Mouse (Mus musculus) ES-Bruce4 (cell line): ENCODE results near the gene Tmem131l. TPM values are rescaled to one million over a fixed set of nuclear protein-coding genes. Genes with fewer than 3 reads are reported as not detected.

ENCODE experiments used
- H3K27ac ChIP-seq: 2 replicates; pipeline ENCODE4 v1.5.1; 2012; ENCODE audit warnings: low read length, inconsistent platforms; ENCODE audit not compliant: insufficient read depth
- H3K27me3 ChIP-seq: 2 replicates; pipeline ENCODE4 v1.6.1; 2012; ENCODE audit warnings: mild to moderate bottlenecking, low read length, inconsistent platforms; ENCODE audit not compliant: control insufficient read depth, poor library complexity, insufficient read depth, severe bottlenecking
- H3K36me3 ChIP-seq: 2 replicates; pipeline ENCODE4 v1.6.1; 2012; ENCODE audit warnings: inconsistent platforms, mild to moderate bottlenecking, low read length, moderate library complexity; ENCODE audit not compliant: control insufficient read depth, poor library complexity, insufficient read depth, severe bottlenecking
- H3K4me1 ChIP-seq: one replicate; pipeline ENCODE4 v1.8.1; 2011; ENCODE audit warnings: low read length; ENCODE audit not compliant: control insufficient read depth, insufficient read depth
- H3K4me3 ChIP-seq: 2 replicates; pipeline ENCODE4 v1.5.1; 2011; ENCODE audit warnings: low read depth, mild to moderate bottlenecking, low read length
- H3K9ac ChIP-seq: 2 replicates; pipeline ENCODE4 v1.6.1; 2012; ENCODE audit warnings: low read depth, mild to moderate bottlenecking, inconsistent platforms; ENCODE audit not compliant: poor library complexity, severe bottlenecking
- H3K9me3 ChIP-seq: replicated peaks from 2 replicates; pipeline ENCODE4 v1.6.1; 2012; ENCODE audit warnings: mild to moderate bottlenecking, low read length, inconsistent platforms; ENCODE audit not compliant: control insufficient read depth, poor library complexity, insufficient read depth, severe bottlenecking
- CTCF ChIP-seq: IDR thresholded peaks from one replicate; pipeline ENCODE4 v1.8.1; 2011; ENCODE audit warnings: low read depth, low read length
- EP300 ChIP-seq: IDR thresholded peaks from 2 replicates; pipeline ENCODE4 v1.6.1; 2011; ENCODE audit warnings: low read depth, low read length; ENCODE audit not compliant: insufficient read depth
- POLR2A ChIP-seq: IDR thresholded peaks from one replicate; pipeline ENCODE4 v1.8.1; 2011; ENCODE audit warnings: low read length; ENCODE audit not compliant: insufficient read depth
- polyA plus RNA-seq: library from polyadenylated mRNA; stranded (reverse); fragments of >200 nt; gene quantifications from 2 replicates; pipeline ENCODE4 v1.2.4, GENCODE M21; 2011; ENCODE audit warnings: low read depth; ENCODE audit not compliant: missing spikeins, insufficient read depth, insufficient read length

Gene Tmem131l
- polyA plus RNA-seq, 1 experiment: 51.5 TPM

DNA sequence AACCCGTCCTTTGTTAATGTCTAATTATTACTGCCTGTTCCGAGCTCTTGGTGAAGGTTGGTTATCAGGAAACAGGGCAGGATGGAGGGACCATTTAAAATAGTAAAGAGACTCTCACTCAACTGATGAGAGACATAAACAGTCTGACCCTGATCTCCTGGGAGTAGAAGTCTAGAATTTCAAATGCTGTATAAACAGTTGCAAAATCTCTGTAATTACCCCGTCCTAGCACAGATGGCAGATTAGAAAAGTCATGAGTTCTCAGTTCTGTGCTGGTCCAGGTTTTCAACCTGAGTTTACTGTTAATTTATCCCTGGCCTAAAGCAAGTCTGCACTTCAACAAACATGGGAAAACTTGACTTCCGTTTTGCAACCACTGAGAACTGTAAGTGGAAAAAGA lies 20.2 kb upstream of the Tmem131l start:
- Histone ChIP-seq H3K4me1 (no peaks in the 10 kb centered on the region), H3K27ac (no peak overlapping the region), H3K4me3 (no peak overlapping the region), H3K36me3 (no peaks in the 10 kb centered on the region), H3K27me3 (no peaks in the 10 kb centered on the region), H3K9ac (no peak overlapping the region), H3K9me3 (peaks cover 16% of the 10 kb centered on the region)
- TF ChIP-seq EP300: no peak
- TF ChIP-seq CTCF: no peak
- TF ChIP-seq POLR2A: no peak

DNA sequence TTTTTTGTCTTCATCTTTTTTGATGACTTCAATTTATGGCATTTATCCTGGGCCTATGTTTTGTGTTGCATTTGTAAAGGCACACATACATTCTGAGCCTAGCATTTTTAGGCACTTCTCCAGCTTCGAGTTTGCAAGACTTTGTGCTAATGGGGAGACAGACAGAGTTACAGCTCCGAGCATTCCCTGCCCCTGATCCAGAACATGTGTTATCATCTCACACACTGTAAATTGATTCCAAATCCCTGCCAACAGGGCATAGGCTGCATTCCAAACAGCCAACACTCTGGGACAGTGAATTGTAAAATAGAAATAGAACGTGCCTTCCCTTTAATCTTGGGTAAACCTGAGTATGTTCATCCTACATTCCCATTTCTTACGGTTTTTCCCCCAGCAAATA lies 19.7 kb upstream of the Tmem131l start:
- H3K4me1 ChIP-seq: no peaks in the 10 kb centered on the region
- peaks cover 16% of the 10 kb centered on the region for H3K9me3 ChIP-seq
- no peaks in the 10 kb centered on the region for H3K36me3 ChIP-seq
- no peak overlapping the region for H3K4me3 ChIP-seq
- no peak overlapping the region for H3K9ac ChIP-seq
- TF ChIP-seq CTCF (no peak), EP300 (no peak)
- no peak overlapping the region for H3K27ac ChIP-seq
- H3K27me3 ChIP-seq: no peaks in the 10 kb centered on the region

DNA sequence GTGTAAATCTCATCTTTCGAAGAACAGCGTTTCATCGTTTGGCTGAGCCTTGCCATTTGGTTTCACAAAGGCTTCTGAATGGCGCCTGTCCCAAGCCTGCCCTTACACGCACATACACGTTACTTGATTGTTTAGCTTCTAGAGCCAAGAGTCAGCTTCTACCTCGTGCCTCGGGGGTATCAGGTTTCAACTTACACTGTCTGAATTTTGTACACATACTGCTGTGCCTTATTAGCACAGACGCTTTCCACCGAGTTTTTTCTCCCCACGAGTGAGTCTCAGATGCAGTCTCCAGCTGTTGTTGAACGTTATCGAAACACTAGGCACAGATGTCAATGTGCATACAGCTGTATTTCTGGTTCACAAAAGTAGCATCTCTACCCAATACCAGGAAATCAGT lies 19.3 kb upstream of the Tmem131l start:
- TF ChIP-seq POLR2A (no peak), EP300 (no peak), CTCF (no peak)
- Histone ChIP-seq H3K27me3 (no peaks in the 10 kb centered on the region), H3K27ac (no peak overlapping the region), H3K36me3 (no peaks in the 10 kb centered on the region), H3K9ac (no peak overlapping the region), H3K4me3 (no peak overlapping the region), H3K9me3 (peaks cover 17% of the 10 kb centered on the region), H3K4me1 (no peaks in the 10 kb centered on the region)

DNA sequence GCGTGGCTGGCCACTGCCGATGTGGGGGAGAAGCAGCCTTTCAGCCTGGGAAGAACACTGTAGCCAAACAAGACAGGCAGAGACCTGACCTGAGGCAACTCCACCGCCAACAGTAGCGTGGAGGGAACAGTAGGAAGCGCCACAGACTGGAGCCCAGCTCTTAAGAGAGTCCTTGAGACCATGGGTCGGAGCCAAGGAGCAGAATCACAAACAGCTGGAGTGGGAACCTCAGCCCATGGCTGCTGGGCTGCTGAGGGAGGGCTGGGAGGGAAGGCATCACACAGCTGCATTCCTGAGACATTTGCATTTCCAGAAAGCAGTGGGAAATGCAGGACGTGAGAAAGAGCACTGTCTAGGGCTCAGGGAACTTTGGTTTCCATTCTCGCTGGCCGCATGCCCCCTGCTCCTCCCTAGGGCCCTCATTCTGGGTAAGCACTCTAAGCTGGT lies 8.8 kb upstream of the Tmem131l start:
- H3K9ac ChIP-seq: no peak overlapping the region
- no peak for TF ChIP-seq POLR2A
- TF ChIP-seq CTCF: no peak
- TF ChIP-seq EP300: 0 out of 2 replicates have a peak, but pooled peaks have one; percentile 13
- H3K27me3 ChIP-seq: no peaks in the 10 kb centered on the region
- H3K36me3 ChIP-seq: no peaks in the 10 kb centered on the region
- no peak overlapping the region for H3K27ac ChIP-seq
- H3K4me3 ChIP-seq: no peak overlapping the region
- H3K4me1 ChIP-seq: no peaks in the 10 kb centered on the region
- H3K9me3 ChIP-seq: no peaks in the 10 kb centered on the region; the same call in 1 of the 2 replicates

DNA sequence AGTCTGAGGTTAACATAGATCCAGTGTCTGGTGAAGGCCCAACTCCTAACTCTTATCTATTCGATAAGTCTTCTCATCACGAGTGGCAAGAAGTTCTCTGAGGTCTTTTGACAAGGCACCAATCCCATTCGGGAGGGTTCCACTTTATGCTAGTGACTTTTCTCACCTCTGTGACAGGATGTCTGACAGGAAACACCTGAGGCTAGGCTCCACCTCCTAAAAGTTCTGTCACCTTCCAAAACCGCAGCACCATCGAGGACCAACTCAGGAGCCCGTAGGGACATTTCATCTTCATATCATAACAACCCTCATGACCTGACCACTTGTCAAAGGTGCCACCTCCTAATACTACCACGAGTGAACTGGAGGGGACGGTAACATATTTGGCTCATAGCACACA lies 6.2 kb upstream of the Tmem131l start:
- no peaks in the 10 kb centered on the region for H3K27me3 ChIP-seq
- 0 out of 2 replicates have a peak, but pooled peaks cover 4% of the 10 kb centered on the region for H3K9me3 ChIP-seq
- no peak overlapping the region for H3K4me3 ChIP-seq
- no peaks in the 10 kb centered on the region for H3K36me3 ChIP-seq
- no peak overlapping the region for H3K27ac ChIP-seq
- TF ChIP-seq EP300: no peak
- TF ChIP-seq CTCF: no peak
- TF ChIP-seq POLR2A: no peak
- H3K9ac ChIP-seq: no peak overlapping the region
- no peaks in the 10 kb centered on the region for H3K4me1 ChIP-seq

DNA sequence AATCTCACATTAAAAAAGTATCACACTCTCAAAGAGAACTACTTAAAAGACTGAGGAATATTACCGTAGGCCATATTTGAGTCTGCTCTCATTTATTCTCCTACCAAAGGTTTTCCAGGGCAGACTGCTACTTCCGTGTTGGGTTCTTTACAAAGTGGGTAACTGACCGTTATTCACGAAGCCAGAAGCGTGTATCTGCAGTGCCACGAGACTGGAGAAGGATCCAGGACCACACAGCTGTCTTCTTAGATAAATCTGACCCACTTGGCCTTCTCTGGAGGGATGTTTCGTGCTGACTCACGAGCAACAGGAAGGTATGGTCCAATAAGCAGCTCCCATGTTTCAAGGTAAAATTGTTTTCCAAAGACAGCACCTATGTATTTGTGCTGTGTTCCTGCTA lies 1.8 kb upstream of the Tmem131l start:
- H3K4me3 ChIP-seq: no peak overlapping the region
- no peak overlapping the region for H3K27ac ChIP-seq
- H3K9me3 ChIP-seq: 0 out of 2 replicates have a peak, but pooled peaks cover 4% of the 10 kb centered on the region
- no peak overlapping the region for H3K9ac ChIP-seq
- no peaks in the 10 kb centered on the region for H3K4me1 ChIP-seq
- H3K27me3 ChIP-seq: no peaks in the 10 kb centered on the region
- no peaks in the 10 kb centered on the region for H3K36me3 ChIP-seq
- TF ChIP-seq CTCF (no peak), POLR2A (no peak), EP300 (no peak)
